Mouse (Mus musculus) erythroblast, embryonic 14.5 days (primary cell): ENCODE results near the gene Atg2a.

ENCODE experiments used
- GATA1 ChIP-seq: IDR thresholded peaks from 2 replicates; pipeline ENCODE4 v1.6.1; 2012; ENCODE audit warnings: low read length, inconsistent platforms, mixed read lengths
- TAL1 ChIP-seq: IDR thresholded peaks from 3 replicates; pipeline ENCODE4 v1.6.1; 2012; ENCODE audit warnings: low read length, inconsistent platforms, mixed read lengths

DNA sequence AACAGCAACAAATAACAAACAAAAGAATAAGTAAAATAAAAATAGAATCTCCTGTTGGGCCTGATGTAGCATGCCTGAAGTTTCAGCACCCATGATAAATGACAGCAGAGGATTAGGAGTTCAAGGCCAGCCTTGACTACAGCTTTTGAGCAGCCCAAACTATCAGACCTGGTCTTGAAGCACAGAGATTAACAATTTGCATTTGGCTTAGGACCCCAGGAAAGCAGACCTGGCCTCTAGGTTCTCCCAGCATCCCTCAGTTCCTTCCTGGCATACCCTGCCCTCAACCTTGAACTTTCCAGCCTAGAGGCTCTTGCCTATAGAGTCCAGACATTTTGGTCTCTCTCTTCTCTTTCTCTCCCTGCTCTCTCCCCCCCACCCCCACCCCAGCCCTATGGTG lies 2.7 kb upstream of the Atg2a start:
- TF ChIP-seq GATA1 (no peak), TAL1 (no peak)
